Mouse (Mus musculus): ENCODE measurements around the gene Cxcl13. TPM values are rescaled to one million over a fixed set of nuclear protein-coding genes. Genes with fewer than 3 reads are reported as not detected.

The Cxcl13 gene
- polyA plus RNA-seq (2012; rRNA removed) = 0.05 and 0.09 TPM in 2 replicates

DNA sequence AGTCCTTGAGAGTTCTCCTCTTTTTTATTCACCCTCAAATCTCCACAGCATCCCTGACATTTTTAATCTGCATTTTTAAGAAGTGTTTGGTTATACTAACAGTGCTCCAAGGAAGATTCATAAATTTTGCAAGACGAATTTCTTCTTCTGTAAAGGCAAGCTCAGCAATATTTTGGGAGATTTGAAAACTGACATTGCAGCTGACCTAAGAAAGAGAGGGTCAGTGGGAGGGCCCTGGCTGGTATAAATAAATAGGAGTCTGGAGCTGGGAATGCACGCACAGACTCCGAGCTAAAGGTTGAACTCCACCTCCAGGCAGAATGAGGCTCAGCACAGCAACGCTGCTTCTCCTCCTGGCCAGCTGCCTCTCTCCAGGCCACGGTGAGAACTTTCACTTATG, at the start of gene Cxcl13:
Cxcl13 (plus strand) TSS at position 301 of the 400 bp plus-strand sequence.

Other genes starting within 250 kb of the Cxcl13 start
- not detected in 2 replicates for gene Gm7978, start 220.8 kb upstream of the Cxcl13 start, polyA plus RNA-seq (2012; rRNA removed)
- not detected in 2 replicates for gene Gm7982, start 214.9 kb upstream of the Cxcl13 start, polyA plus RNA-seq (2012; rRNA removed)
- gene E330014E10Rik, start 181.0 kb upstream of the Cxcl13 start, polyA plus RNA-seq (2012; rRNA removed) = not detected in 2 replicates
- gene Cnot6l, start 207.2 kb downstream of the Cxcl13 start, polyA plus RNA-seq (2012; rRNA removed) = 2.7 and 4.5 TPM in 2 replicates